Mouse (Mus musculus) forebrain, embryonic 11.5 days (tissue): Measurements from ENCODE around the gene Herc1. TPM values are rescaled to one million over a fixed set of nuclear protein-coding genes. Genes with fewer than 3 reads are reported as not detected.
A peak's percentile ranks its signal among the peaks of the same experiment; 100 is the strongest.

Experiments used
- ATAC-seq: fragments of 200-750 bp; cut with Nextera tagmentation; replicated peaks from 2 replicates; pipeline ENCODE4 v1.8.0; 2017; ENCODE audit warnings: moderate TSS enrichment; ENCODE audit not compliant: low FRiP score
- DNase-seq: peaks from one replicate; pipeline ENCODE4 v3.0.0-alpha.2; 2017; ENCODE audit warnings: low spot score
- H3K27ac ChIP-seq: fragments of 300-500 bp; sonication (generic); 2 replicates; pipeline ENCODE4 v1.5.1; 2014; ENCODE audit warnings: low read depth, low read length
- H3K27me3 ChIP-seq: fragments of 300-500 bp; sonication (generic); 2 replicates; pipeline ENCODE4 v1.6.1; 2014; ENCODE audit warnings: mild to moderate bottlenecking, low read length, mixed read lengths; ENCODE audit not compliant: control insufficient read depth, insufficient read depth
- H3K36me3 ChIP-seq: fragments of 300-500 bp; sonication (generic); 2 replicates; pipeline ENCODE4 v1.6.1; 2014; ENCODE audit warnings: mild to moderate bottlenecking, low read length, moderate library complexity, mixed read lengths; ENCODE audit not compliant: control insufficient read depth, insufficient read depth
- H3K4me1 ChIP-seq: fragments of 300-500 bp; sonication (generic); replicated peaks from 2 replicates; pipeline ENCODE4 v1.6.1; 2014; ENCODE audit warnings: low read length, mixed read lengths; ENCODE audit not compliant: control insufficient read depth, insufficient read depth
- H3K4me2 ChIP-seq: fragments of 300-500 bp; sonication (generic); 2 replicates; pipeline ENCODE4 v1.6.1; 2014; ENCODE audit warnings: low read depth, mild to moderate bottlenecking, low read length, moderate library complexity, mixed read lengths; ENCODE audit not compliant: severe bottlenecking
- H3K4me3 ChIP-seq: fragments of 300-500 bp; sonication (generic); 2 replicates; pipeline ENCODE4 v1.5.1; 2014; ENCODE audit warnings: low read depth, low read length
- H3K9ac ChIP-seq: fragments of 300-500 bp; sonication (generic); 2 replicates; pipeline ENCODE4 v1.6.1; 2014; ENCODE audit warnings: low read length
- H3K9me3 ChIP-seq: fragments of 300-500 bp; sonication (generic); 2 replicates; pipeline ENCODE4 v1.6.1; 2016; ENCODE audit warnings: low read length, mixed read lengths; ENCODE audit not compliant: control insufficient read depth
- WGBS: fragments of 180-500 bp; shearing (Covaris S2); extraction: QIAGEN DNeasy Blood & Tissue Kit; methylation state at CpG from one replicate; pipeline ENCODE4 v1.1.7; 2014; 5-methylcytosine and 5-hydroxymethylcytosine counted together
- polyA plus RNA-seq: library from polyadenylated mRNA; unstranded; fragments of >200 nt; fragmentation: Nextera tagmentation; extraction: Ambion mirVana; gene quantifications from 2 replicates; pipeline ENCODE4 v1.2.1, GENCODE M21; 2014

The Herc1 gene
- polyA plus RNA-seq, 1 experiment from 2014 or later = 44.0 TPM

DNA sequence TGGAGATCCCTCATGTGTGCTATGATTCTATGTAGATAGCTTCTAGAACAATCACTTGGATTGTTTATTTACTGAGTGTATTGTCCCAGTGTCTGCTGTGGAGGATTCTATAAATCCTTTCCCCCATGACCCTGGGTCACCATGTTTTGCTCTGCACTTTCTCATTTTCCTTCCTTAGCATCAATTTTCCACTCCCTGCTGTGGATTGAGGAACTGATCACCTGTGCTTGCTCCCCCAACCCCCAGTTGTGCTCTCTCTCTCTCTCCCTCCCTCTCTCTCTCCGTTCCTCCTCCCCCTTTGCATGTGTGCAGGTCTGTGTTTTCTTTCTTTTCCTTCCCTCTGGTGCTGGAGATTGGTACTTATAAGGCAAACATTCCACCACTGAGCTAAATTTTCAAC is 10.5 kb upstream of the Herc1 start:
- no peak overlapping the region for H3K27ac ChIP-seq
- no peak overlapping the region for H3K9ac ChIP-seq
- H3K9me3 ChIP-seq = no peaks in the 10 kb centered on the region
- H3K27me3 ChIP-seq = no peaks in the 10 kb centered on the region
- ATAC-seq (no peak), DNase-seq (no peak)
- no peak overlapping the region for H3K4me3 ChIP-seq
- 88% methylated on average over 1 of the region's 1 CpGs for WGBS
- no peaks in the 10 kb centered on the region for H3K4me1 ChIP-seq
- H3K36me3 ChIP-seq = no peaks in the 10 kb centered on the region
- H3K4me2 ChIP-seq = no peak overlapping the region

DNA sequence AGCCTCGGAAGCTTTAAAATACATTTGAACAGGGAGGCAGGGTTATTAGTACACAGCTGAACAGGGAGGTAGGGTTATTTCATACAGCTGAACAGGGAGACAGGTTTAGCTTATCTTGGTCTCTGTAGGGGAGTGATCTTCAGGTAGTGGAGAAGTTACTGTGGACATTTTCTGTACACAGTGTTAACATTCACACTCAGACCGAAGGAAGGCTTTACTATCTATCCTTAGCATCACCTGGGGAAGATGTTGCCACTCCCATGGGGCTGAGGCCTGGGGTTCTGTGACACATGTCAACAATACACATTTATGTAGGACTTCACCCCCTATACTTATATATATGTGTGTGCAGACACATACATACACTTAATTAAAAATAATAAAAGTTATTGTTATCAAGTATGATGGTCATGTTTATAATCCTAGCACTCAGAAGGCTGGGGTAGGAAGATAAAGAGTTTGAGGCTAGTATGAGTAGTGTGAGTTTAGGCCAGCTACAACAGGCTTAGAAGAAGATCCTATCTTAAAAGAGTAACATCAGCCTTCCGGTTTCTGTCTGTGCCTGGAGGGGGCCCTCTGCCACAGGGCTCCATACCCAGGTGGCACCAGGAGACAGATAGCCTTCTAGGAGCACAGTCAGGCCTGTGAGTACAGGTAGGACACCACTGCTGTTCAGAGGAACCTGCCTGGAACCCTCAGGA is 9.7 kb upstream of the Herc1 start:
- H3K36me3 ChIP-seq = no peaks in the 10 kb centered on the region
- 73% methylated on average over 3 of the region's 3 CpGs for WGBS
- H3K9ac ChIP-seq = no peak overlapping the region
- H3K4me1 ChIP-seq = no peaks in the 10 kb centered on the region
- no peaks in the 10 kb centered on the region for H3K9me3 ChIP-seq
- H3K27ac ChIP-seq = no peak overlapping the region
- no peaks in the 10 kb centered on the region for H3K27me3 ChIP-seq
- no peak overlapping the region for H3K4me3 ChIP-seq
- DNase-seq = no peak
- no peak for ATAC-seq
- H3K4me2 ChIP-seq = no peak overlapping the region

DNA sequence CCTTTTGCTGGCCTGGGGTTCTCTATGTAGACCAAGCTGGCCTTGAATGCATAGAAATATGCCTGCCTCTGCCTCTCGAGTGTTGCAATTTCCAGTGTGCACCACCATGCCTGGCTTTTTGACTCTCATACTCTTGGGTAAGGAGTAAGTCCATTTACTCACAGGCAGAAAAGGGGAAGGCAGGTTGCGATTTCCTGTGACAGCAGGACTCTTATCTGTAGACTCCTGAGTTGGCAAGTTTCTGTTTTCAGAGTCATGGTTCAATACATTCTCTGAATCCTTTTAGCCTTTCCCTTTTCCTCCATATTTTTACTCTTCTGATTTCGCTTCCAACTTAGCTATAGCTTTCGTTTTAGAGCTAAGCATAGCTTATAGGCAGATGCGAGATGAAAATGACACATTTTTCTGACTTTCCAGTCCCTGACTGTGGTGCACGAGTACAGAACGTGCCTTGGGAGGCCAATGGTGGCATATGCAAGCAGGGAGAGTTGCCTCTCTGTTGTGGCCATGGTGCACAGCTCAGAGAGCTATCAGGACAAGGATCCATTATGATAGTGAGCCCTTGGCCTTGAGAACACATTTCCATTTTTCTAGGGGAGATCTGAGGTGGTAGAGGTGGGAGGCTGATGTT is 2.7 kb upstream of the Herc1 start:
- Histone ChIP-seq H3K9me3 (no peaks in the 10 kb centered on the region), H3K9ac (no peak overlapping the region), H3K27ac (no peak overlapping the region), H3K4me3 (no peak overlapping the region), H3K4me1 (peaks cover 4% of the 10 kb centered on the region; the same call in 1 of the 2 replicates), H3K36me3 (no peaks in the 10 kb centered on the region), H3K4me2 (no peak overlapping the region), H3K27me3 (no peaks in the 10 kb centered on the region)
- ATAC-seq = no peak
- no peak for DNase-seq
- 89% methylated on average over 7 of the region's 7 CpGs for WGBS

DNA sequence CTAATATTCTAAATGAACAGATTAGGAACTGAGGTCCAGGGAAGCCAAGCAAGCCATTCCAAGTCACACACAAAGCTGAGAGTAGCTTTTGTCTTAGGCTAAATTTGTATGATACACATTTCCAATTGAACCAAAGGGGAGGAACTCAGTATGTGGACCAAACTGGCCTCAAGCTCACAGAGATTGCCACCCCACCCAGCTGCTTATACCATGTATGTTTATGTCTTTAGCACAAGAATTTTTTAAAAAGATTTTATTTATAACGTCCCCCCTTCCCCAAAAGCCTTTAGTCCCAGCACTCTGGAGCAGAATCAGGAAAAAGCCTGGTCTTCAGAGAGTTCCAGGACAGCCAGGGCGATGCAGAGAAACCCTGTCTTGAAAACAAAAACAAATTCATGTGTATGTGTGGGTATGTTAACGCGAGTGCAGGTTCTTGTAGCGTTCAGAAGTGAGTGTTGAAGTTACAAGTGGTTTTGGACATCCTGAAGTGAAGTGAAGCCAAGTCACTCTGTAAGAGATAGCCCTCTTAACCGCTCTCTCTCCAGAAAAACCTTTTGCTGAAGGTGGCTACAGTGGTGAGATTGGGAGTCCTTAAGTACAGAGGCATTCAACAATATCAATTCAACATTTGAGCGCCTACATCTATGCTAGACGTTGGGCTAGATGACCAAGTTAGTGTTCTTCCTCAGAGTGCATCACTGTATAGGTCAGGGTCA is 948 bp upstream of the Herc1 start:
- no peak for ATAC-seq
- H3K4me1 ChIP-seq = peaks cover 4% of the 10 kb centered on the region; the same call in 1 of the 2 replicates
- peak overlapping the region; percentile 95 for H3K27ac ChIP-seq
- no peaks in the 10 kb centered on the region for H3K36me3 ChIP-seq
- no peaks in the 10 kb centered on the region for H3K9me3 ChIP-seq
- no peaks in the 10 kb centered on the region for H3K27me3 ChIP-seq
- peak overlapping the region; percentile 93 for H3K4me3 ChIP-seq
- H3K4me2 ChIP-seq = peak overlapping the region; percentile 92
- no peak for DNase-seq
- peak overlapping the region; percentile 97 for H3K9ac ChIP-seq
- WGBS = 34% methylated on average over 8 of the region's 8 CpGs

DNA sequence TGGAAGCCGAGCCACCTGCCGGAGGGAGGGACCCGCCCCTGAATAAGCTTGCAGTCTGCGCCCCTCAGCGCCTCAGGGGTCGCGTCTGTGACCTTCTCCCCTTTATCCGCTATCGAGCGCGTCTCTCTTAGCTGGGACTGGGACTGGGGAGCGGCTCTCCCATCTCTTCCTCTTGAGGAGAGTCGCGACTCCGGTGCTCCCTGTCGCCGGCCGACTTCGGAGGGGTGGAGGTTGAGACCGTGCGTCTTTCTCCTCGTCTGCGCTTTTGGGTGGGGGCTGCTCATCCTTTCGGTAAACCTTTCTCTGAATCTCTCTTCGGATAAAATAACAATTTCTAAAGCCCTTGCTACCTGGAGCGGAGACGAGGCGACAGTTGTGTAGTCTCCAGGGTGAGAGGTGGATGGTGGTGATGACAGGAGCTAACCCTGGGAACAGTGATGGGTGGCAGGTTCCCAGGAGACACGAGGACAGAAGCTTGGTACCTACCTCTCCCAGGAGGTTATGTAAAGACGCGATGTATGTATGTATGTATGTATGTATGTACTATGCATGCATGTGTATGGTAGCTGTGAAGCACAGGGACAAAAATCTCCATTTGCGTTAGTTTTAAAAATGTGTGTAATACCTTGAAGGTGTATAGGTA is 659 bp downstream of the Herc1 start:
- Histone ChIP-seq H3K4me2 (peak overlapping the region; percentile 92), H3K4me1 (peaks cover 4% of the 10 kb centered on the region; the same call in 1 of the 2 replicates), H3K9ac (peak overlapping the region; percentile 97), H3K4me3 (peak overlapping the region; percentile 93), H3K27me3 (no peaks in the 10 kb centered on the region), H3K27ac (peak overlapping the region; percentile 95), H3K36me3 (no peaks in the 10 kb centered on the region), H3K9me3 (no peaks in the 10 kb centered on the region)
- DNase-seq = no peak
- 3% methylated on average over 32 of the region's 32 CpGs for WGBS
- ATAC-seq = peak; percentile 39; the same call in 1 of the 2 replicates

DNA sequence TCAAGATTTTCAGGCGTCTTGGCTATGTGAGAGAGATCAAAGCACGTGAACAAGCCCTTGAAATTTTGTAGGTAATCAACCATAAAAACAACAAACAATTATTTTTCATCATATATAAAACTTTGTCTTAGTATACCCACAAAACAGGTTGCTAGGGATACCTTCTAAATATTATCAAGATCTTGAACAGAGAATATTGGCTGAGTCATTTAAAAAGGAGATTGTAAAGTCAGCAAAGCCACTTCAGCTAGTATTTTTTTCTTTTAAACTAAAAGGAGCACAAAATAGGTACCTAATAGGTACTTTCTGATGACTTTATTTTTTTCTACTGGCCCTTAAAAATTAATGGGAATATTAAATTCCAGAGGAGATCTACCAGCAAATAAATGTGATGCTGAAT is 2.5 kb downstream of the Herc1 start:
- DNase-seq (no peak), ATAC-seq (no peak)
- no peaks in the 10 kb centered on the region for H3K36me3 ChIP-seq
- no peak overlapping the region for H3K27ac ChIP-seq
- no peak overlapping the region for H3K4me3 ChIP-seq
- no peak overlapping the region for H3K9ac ChIP-seq
- 75% methylated on average over 2 of the region's 2 CpGs for WGBS
- no peaks in the 10 kb centered on the region for H3K27me3 ChIP-seq
- no peak overlapping the region for H3K4me2 ChIP-seq
- no peaks in the 10 kb centered on the region for H3K9me3 ChIP-seq
- peaks cover 4% of the 10 kb centered on the region; the same call in 1 of the 2 replicates for H3K4me1 ChIP-seq

DNA sequence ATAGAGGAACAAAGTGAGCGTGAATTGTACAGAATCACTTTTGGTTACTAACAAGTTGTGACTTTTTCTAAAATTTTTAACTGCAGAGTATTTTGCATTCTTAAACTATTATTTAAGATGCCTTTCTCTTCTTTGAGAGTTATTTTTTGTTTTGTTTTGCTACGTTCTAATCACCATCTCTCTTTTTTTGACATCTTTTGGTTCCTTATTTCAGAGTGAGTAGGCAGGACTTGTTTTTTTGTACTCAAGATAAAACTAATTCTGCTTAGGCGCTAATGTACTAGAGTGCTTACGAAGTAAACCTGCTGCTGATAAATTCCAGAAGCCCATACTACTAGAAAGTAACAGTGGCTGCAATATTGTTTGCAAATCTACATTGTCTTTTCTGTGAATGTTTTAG is 8.9 kb downstream of the Herc1 start:
- DNase-seq = no peak
- WGBS = 88% methylated on average over 4 of the region's 4 CpGs
- Histone ChIP-seq H3K27ac (no peak overlapping the region), H3K4me2 (no peak overlapping the region), H3K9ac (no peak overlapping the region), H3K4me3 (no peak overlapping the region), H3K9me3 (no peaks in the 10 kb centered on the region), H3K4me1 (no peaks in the 10 kb centered on the region), H3K27me3 (no peaks in the 10 kb centered on the region), H3K36me3 (no peaks in the 10 kb centered on the region)
- ATAC-seq = no peak

DNA sequence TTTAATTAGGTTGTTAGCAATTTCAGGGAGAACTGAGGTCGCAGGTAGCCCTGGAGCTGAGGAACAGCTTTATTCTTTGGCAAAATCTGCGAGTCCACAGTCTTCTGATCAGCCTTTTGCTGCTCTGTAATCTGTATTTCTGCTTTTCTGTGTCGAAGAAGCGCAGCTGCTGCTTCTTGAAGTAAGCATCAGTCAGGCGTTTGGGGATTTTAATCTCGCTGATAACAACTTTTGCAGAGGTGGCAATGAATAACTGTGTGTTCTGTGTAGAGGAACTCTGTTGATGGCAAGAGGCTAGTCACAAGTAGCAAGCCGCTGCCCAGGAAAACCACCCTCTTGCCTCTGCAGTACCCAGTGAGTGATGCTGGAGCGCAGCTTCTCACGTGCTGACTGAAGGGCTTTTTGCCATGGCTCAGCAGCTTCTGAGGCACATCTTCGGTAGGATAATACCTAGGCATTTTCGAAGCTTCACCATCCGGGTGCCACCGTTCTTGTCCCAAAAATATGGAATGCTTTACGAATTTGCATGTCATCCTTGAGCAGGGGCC is 10.0 kb downstream of the Herc1 start:
- H3K27me3 ChIP-seq = no peaks in the 10 kb centered on the region
- 89% methylated on average over 14 of the region's 14 CpGs for WGBS
- DNase-seq (no peak), ATAC-seq (no peak)
- H3K4me1 ChIP-seq = no peaks in the 10 kb centered on the region
- no peak overlapping the region for H3K4me2 ChIP-seq
- H3K36me3 ChIP-seq = no peaks in the 10 kb centered on the region
- no peaks in the 10 kb centered on the region for H3K9me3 ChIP-seq
- no peak overlapping the region for H3K9ac ChIP-seq
- H3K4me3 ChIP-seq = no peak overlapping the region
- H3K27ac ChIP-seq = no peak overlapping the region
